Mouse (Mus musculus) embryonic facial prominence, embryonic 15.5 days (tissue): ENCODE results near the gene Dbt. TPM values are rescaled to one million over a fixed set of nuclear protein-coding genes. Genes with fewer than 3 reads are reported as not detected.

Experiments
- ATAC-seq: fragments of 200-750 bp; cut with Nextera tagmentation; 2 replicates; pipeline ENCODE4 v1.8.0; 2017; ENCODE audit warnings: low read depth, moderate TSS enrichment; ENCODE audit not compliant: insufficient number of reproducible peaks, low FRiP score, low TSS enrichment
- H3K27ac ChIP-seq: fragments of 300-500 bp; sonication (generic); replicated peaks from 2 replicates; pipeline ENCODE4 v1.5.1; 2015; ENCODE audit warnings: mild to moderate bottlenecking, inconsistent platforms
- H3K27me3 ChIP-seq: fragments of 300-500 bp; sonication (generic); 2 replicates; pipeline ENCODE4 v1.6.1; 2015; ENCODE audit warnings: inconsistent platforms
- H3K36me3 ChIP-seq: fragments of 300-500 bp; sonication (generic); 2 replicates; pipeline ENCODE4 v1.6.1; 2015; ENCODE audit warnings: mild to moderate bottlenecking, inconsistent platforms
- H3K4me1 ChIP-seq: fragments of 300-500 bp; sonication (generic); 2 replicates; pipeline ENCODE4 v1.6.1; 2015; ENCODE audit warnings: inconsistent platforms
- H3K4me2 ChIP-seq: fragments of 300-500 bp; sonication (generic); replicated peaks from 2 replicates; pipeline ENCODE4 v1.6.1; 2015; ENCODE audit warnings: mild to moderate bottlenecking, inconsistent platforms
- H3K4me3 ChIP-seq: fragments of 300-500 bp; sonication (generic); replicated peaks from 2 replicates; pipeline ENCODE4 v1.5.1; 2015; ENCODE audit warnings: mild to moderate bottlenecking, inconsistent platforms
- H3K9ac ChIP-seq: fragments of 300-500 bp; sonication (generic); 2 replicates; pipeline ENCODE4 v1.6.1; 2015; ENCODE audit warnings: inconsistent platforms
- H3K9me3 ChIP-seq: fragments of 300-500 bp; sonication (generic); replicated peaks from 2 replicates; pipeline ENCODE4 v1.6.1; 2016; ENCODE audit warnings: inconsistent platforms
- WGBS: fragments of 180-500 bp; shearing (Covaris S2); methylation state at CpG from one replicate; pipeline ENCODE4 v1.1.7; 2015; 5-methylcytosine and 5-hydroxymethylcytosine counted together
- polyA plus RNA-seq: library from polyadenylated mRNA; unstranded; fragments of >200 nt; fragmentation: Nextera tagmentation; extraction: Ambion mirVana; gene quantifications from 2 replicates; pipeline ENCODE4 v1.2.1, GENCODE M21; 2015

Dbt gene
- polyA plus RNA-seq, 1 experiment from 2014 or later, result 15.1 TPM

- Histone ChIP-seq H3K27ac (no peak overlapping the region), H3K27me3 (no peaks in the 10 kb centered on the region), H3K4me3 (no peak overlapping the region), H3K9me3 (no peaks in the 10 kb centered on the region), H3K4me1 (no peaks in the 10 kb centered on the region), H3K4me2 (no peak overlapping the region), H3K9ac (no peak overlapping the region), H3K36me3 (peaks cover 84% of the 10 kb centered on the region)
- 90% methylated on average over 1 of the region's 1 CpGs for WGBS
- ATAC-seq, result no peak
Measured at GRCm38 (mm10) chr3:116491923-116492454, 20.9 kb upstream of the Dbt start.

DNA sequence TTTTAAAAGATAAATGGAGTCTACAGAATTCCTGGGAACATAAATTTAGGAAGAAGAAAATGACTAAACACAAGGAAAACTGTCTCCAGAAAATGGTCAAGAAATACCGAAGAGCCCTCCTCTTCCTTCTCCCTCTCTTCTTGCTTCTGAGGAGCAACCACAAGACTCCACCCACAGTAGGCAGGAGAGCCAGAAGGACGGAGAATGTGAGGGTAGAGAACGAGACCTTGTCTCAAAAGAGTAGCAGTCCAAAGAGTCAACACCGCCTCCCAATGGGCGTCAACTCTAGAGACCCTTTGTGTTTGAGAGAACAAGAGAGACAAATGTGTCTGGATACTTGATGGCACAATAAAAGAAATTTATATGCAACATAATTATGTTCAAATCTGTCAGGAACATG is 19.2 kb upstream of the Dbt start:
- Histone ChIP-seq H3K27ac (no peak overlapping the region), H3K4me3 (no peak overlapping the region), H3K9ac (no peak overlapping the region), H3K9me3 (no peaks in the 10 kb centered on the region), H3K27me3 (no peaks in the 10 kb centered on the region), H3K36me3 (peaks cover 87% of the 10 kb centered on the region), H3K4me1 (no peaks in the 10 kb centered on the region), H3K4me2 (no peak overlapping the region)
- ATAC-seq, result no peak
- WGBS, result 73% methylated on average over 5 of the region's 5 CpGs

DNA sequence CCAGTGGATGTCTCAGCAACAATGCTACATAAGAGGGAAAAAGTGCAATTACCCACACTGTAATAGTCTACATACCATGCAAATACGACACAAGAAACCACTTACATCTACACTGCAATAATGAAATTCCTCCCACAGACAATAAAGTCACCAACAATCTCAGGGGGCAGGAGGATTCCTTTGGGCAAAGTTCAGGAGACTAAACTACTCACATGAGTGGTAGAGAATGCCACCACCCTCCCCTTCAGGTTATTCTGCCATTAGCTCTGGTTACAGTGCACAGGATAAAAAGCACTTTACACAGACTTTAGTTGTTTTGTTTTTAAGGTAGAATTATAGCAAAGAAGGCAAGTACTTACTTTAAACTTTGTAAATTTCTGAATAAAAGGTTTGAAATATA is 17.2 kb upstream of the Dbt start:
- Histone ChIP-seq H3K27ac (no peak overlapping the region), H3K27me3 (no peaks in the 10 kb centered on the region), H3K4me1 (no peaks in the 10 kb centered on the region), H3K9me3 (no peaks in the 10 kb centered on the region), H3K4me3 (no peak overlapping the region), H3K36me3 (peaks cover 85% of the 10 kb centered on the region), H3K9ac (no peak overlapping the region), H3K4me2 (no peak overlapping the region)
- WGBS, result 72% methylated on average over 1 of the region's 1 CpGs
- no peak for ATAC-seq

DNA sequence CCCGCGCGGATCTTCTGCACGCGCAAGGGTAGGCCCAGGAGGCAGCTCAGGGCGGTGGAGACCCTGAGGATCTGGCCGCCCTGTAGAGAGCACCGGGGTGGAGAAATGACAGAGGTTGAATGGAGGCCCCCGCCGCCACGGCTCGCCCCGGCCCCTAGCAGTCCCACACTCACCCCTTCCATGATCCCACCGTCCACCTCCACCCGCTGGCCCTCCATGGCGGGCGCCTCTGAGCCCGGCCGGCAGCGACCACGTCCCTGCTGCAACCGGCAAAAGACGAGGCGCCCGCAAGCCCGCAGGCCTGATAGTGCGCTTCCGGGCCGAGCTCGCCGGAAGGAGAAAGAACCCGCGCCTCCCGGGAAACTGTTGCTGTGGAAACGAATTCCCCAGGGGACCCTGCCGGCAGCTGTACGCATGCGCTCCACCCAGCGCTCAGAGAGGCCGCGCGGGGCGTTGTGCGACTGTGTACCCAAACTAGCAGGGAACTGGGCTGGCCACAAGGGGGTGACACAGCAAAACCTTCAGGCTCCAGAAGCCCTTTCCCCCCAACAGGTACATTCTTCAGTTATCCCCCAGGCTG is 5.0 kb upstream of the Dbt start, which contains the start of gene Rtca:
Rtca (minus strand) TSS at position 437 of the 580 bp plus-strand sequence.
- Histone ChIP-seq H3K9ac (peak within 1 kb of the TSS; percentile 63), H3K4me2 (peak within 1 kb of the TSS; percentile 58), H3K4me1 (peaks cover 20% of the 10 kb centered on the region), H3K4me3 (peak within 1 kb of the TSS; percentile 90), H3K27ac (peak within 1 kb of the TSS; percentile 69; the same call in 1 of the 2 replicates), H3K36me3 (peaks cover 17% of the 10 kb centered on the region), H3K27me3 (no peaks in the 10 kb centered on the region), H3K9me3 (no peaks in the 10 kb centered on the region)
- WGBS, result under 1% methylated on average over 43 of the region's 44 CpGs
- peak; percentile 95 for ATAC-seq

DNA sequence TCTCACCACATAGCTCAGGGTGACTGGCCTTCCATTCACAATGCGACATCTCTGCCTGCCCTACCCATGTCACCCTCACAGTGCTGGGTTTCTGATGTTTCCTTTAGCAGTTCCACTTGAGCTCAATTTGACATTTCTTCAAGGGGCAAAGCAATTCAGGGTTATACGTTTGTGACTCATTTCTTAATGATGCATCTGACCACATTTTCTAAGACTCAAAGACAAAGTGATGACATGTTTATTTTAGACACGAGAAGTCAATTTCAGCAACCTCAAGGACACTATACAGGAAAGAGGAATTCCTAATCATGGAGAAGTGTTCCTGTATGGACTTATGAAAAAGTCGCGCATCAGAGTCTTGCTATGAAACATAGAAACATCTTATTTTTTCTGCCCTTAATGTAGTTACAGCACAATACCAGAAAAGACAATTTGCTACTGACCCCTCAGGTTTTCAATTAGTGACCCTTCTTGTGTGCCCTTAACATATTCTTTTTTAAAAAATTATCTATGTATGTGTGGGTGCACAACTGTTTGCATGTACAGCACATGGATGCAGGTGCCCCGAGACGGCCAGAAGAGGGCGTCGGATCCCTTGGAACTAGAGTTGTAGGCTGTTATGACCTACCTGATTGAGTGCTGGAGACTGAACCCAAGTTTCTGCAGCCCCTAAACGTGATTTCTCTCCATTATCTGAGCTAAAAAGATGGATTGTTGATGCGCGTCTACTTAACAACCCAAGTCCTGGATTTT is 543 bp upstream of the Dbt start:
- peaks cover 14% of the 10 kb centered on the region for H3K4me1 ChIP-seq
- no peaks in the 10 kb centered on the region for H3K27me3 ChIP-seq
- no peak for ATAC-seq
- H3K9me3 ChIP-seq, result no peaks in the 10 kb centered on the region
- H3K27ac ChIP-seq, result no peak overlapping the region
- peak overlapping the region; percentile 76 for H3K4me2 ChIP-seq
- 37% methylated on average over 12 of the region's 12 CpGs for WGBS
- H3K9ac ChIP-seq, result no peak overlapping the region
- peak overlapping the region; percentile 67 for H3K4me3 ChIP-seq
- no peaks in the 10 kb centered on the region for H3K36me3 ChIP-seq

- no peaks in the 10 kb centered on the region for H3K4me1 ChIP-seq
- no peaks in the 10 kb centered on the region for H3K36me3 ChIP-seq
- no peaks in the 10 kb centered on the region for H3K27me3 ChIP-seq
- no peak overlapping the region for H3K4me3 ChIP-seq
- ATAC-seq, result no peak
- WGBS, result 90% methylated on average over 12 of the region's 12 CpGs
- no peak overlapping the region for H3K27ac ChIP-seq
- no peak overlapping the region for H3K4me2 ChIP-seq
- no peak overlapping the region for H3K9ac ChIP-seq
- no peaks in the 10 kb centered on the region for H3K9me3 ChIP-seq
Measured at GRCm38 (mm10) chr3:116520141-116520761, 7.4 kb downstream of the Dbt start.

DNA sequence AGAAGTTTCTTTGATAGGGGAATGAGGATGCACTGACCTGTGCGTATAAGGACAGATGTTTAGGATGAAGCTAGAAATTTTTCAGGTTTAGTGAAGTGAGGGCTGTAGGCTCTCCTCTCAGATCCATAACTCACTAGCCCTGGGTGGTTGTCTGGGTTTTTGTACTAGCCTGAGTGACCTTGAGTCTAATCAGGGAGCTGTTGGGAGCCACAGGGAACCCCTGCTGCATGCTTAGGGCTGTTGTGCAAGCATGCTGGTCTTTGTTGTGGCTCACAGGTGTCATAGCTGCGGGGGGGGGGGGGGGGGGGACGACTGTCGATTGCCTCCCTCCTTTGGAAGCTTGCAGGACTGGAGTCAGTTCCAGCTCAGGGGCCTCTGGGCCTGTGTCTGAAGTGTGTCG is 16.9 kb downstream of the Dbt start:
- Histone ChIP-seq H3K4me1 (0 out of 2 replicates have a peak, but pooled peaks cover 4% of the 10 kb centered on the region), H3K36me3 (peaks cover 9% of the 10 kb centered on the region), H3K4me3 (no peak overlapping the region), H3K27ac (no peak overlapping the region), H3K9me3 (no peaks in the 10 kb centered on the region), H3K27me3 (no peaks in the 10 kb centered on the region), H3K9ac (no peak overlapping the region), H3K4me2 (no peak overlapping the region)
- 54% methylated on average over 5 of the region's 5 CpGs for WGBS
- no peak for ATAC-seq

GRCm38 (mm10) chr3:116530826-116531225 is 18.0 kb downstream of the Dbt start:
- no peak overlapping the region for H3K4me2 ChIP-seq
- 0 out of 2 replicates have a peak, but pooled peaks cover 4% of the 10 kb centered on the region for H3K4me1 ChIP-seq
- no peak overlapping the region for H3K9ac ChIP-seq
- no peaks in the 10 kb centered on the region for H3K9me3 ChIP-seq
- 56% methylated on average over 4 of the region's 4 CpGs for WGBS
- H3K4me3 ChIP-seq, result no peak overlapping the region
- no peak for ATAC-seq
- no peaks in the 10 kb centered on the region for H3K27me3 ChIP-seq
- H3K27ac ChIP-seq, result no peak overlapping the region
- peaks cover 17% of the 10 kb centered on the region for H3K36me3 ChIP-seq

- H3K9ac ChIP-seq, result no peak overlapping the region
- no peaks in the 10 kb centered on the region for H3K4me1 ChIP-seq
- no peak overlapping the region for H3K4me2 ChIP-seq
- ATAC-seq, result no peak
- H3K27me3 ChIP-seq, result no peaks in the 10 kb centered on the region
- no peak overlapping the region for H3K27ac ChIP-seq
- 62% methylated on average over 16 of the region's 16 CpGs for WGBS
- no peak overlapping the region for H3K4me3 ChIP-seq
- peaks cover 45% of the 10 kb centered on the region for H3K36me3 ChIP-seq
- H3K9me3 ChIP-seq, result no peaks in the 10 kb centered on the region
Measured at GRCm38 (mm10) chr3:116536428-116537199, 23.7 kb downstream of the Dbt start.

GRCm38 (mm10) chr3:116537200-116537573 is 24.3 kb downstream of the Dbt start:
- Histone ChIP-seq H3K36me3 (peaks cover 50% of the 10 kb centered on the region), H3K9me3 (no peaks in the 10 kb centered on the region), H3K4me1 (no peaks in the 10 kb centered on the region), H3K27me3 (no peaks in the 10 kb centered on the region), H3K27ac (no peak overlapping the region), H3K9ac (no peak overlapping the region), H3K4me2 (no peak overlapping the region), H3K4me3 (no peak overlapping the region)
- 42% methylated on average over 6 of the region's 6 CpGs for WGBS
- no peak for ATAC-seq

GRCm38 (mm10) chr3:116542070-116542469 is 29.2 kb downstream of the Dbt start:
- Histone ChIP-seq H3K4me3 (no peak overlapping the region), H3K9ac (no peak overlapping the region), H3K4me1 (no peaks in the 10 kb centered on the region), H3K36me3 (peaks cover 56% of the 10 kb centered on the region), H3K4me2 (no peak overlapping the region), H3K27me3 (no peaks in the 10 kb centered on the region), H3K9me3 (no peaks in the 10 kb centered on the region), H3K27ac (no peak overlapping the region)
- no peak for ATAC-seq
- WGBS, result 92% methylated on average over 2 of the region's 2 CpGs
